Mouse (Mus musculus) spleen, adult 2 months (tissue): ENCODE results near the gene Shtn1. TPM values are rescaled to one million over a fixed set of nuclear protein-coding genes. Genes with fewer than 3 reads are reported as not detected.

Experiments used
- DNase-seq, 2 experiments: peaks; one replicate each; pipeline versions ENCODE4 v3.0.0 to v3.0.0-alpha.2; 2012 to 2021; ENCODE audit warnings: low spot score in 2 of 2, low read depth in 1 of 2
- H3K27ac ChIP-seq: fragments of 200-500 bp; 2 replicates; pipeline ENCODE4 v1.5.1; 2012; ENCODE audit warnings: low read length, inconsistent platforms; ENCODE audit not compliant: insufficient read depth
- H3K27me3 ChIP-seq: fragments of 200-500 bp; 2 replicates; pipeline ENCODE4 v1.6.1; 2012; ENCODE audit warnings: mild to moderate bottlenecking, moderate library complexity, low read length, inconsistent platforms; ENCODE audit not compliant: control insufficient read depth, insufficient read depth
- H3K36me3 ChIP-seq: fragments of 200-500 bp; 2 replicates; pipeline ENCODE4 v1.6.1; 2012; ENCODE audit warnings: mild to moderate bottlenecking, low read length, inconsistent platforms; ENCODE audit not compliant: control insufficient read depth, insufficient read depth
- H3K4me1 ChIP-seq: fragments of 200-500 bp; 2 replicates; pipeline ENCODE4 v1.6.1; 2011; ENCODE audit warnings: inconsistent platforms; ENCODE audit not compliant: control insufficient read depth, insufficient read depth, insufficient read length
- H3K4me3 ChIP-seq: fragments of 200-500 bp; 2 replicates; pipeline ENCODE4 v1.5.1; 2011; ENCODE audit warnings: mild to moderate bottlenecking, inconsistent platforms; ENCODE audit not compliant: insufficient read depth, insufficient read length; ENCODE audit errors: extremely low read depth
- CTCF ChIP-seq: fragments of 200-500 bp; IDR thresholded peaks from 2 replicates; pipeline ENCODE4 v1.5.1; 2011; ENCODE audit warnings: mild to moderate bottlenecking, inconsistent platforms; ENCODE audit not compliant: insufficient read depth, insufficient read length, insufficient replicate concordance; ENCODE audit errors: extremely low read depth
- POLR2A ChIP-seq: fragments of 200-500 bp; IDR thresholded peaks from 2 replicates; pipeline ENCODE4 v1.6.1; 2011; ENCODE audit warnings: low read depth, low read length, inconsistent platforms
- WGBS: fragments of 180-500 bp; shearing (Covaris S2); methylation state at CpG from one replicate; pipeline ENCODE4 v1.1.7; 2018; 5-methylcytosine and 5-hydroxymethylcytosine counted together
- polyA plus RNA-seq: library from polyadenylated mRNA; depleted of rRNA; stranded (reverse); fragments of >200 nt; gene quantifications from 2 replicates; pipeline ENCODE4 v1.2.3, GENCODE M21; 2012

Gene Shtn1
- polyA plus RNA-seq, 1 experiment, result 1.7 TPM

DNA sequence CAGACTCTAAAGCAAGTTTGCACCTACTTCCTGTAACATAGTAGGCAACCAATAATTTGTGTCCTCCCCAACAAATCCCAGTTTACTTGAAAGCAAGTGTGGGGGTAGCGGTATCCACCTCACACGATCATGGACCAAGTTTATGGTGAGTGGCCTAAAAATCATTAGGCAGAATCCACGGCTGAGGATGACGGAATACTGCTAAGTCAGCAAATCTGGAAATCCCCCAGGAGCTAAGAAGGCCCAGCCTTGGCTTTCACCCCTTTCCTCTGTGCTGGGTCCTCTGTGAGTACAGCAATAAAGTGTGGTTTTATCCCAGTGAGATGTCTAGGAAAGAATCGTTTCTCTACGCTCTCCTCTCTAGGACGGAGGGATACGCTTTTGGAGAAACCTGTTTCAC is 121.1 kb downstream of the Shtn1 start:
- 93% methylated on average over 8 of the region's 8 CpGs for WGBS
- H3K27me3 ChIP-seq, result no peaks in the 10 kb centered on the region
- no peak for DNase-seq
- TF ChIP-seq POLR2A (no peak), CTCF (no peak)
- no peak overlapping the region for H3K4me3 ChIP-seq
- no peaks in the 10 kb centered on the region for H3K4me1 ChIP-seq
- H3K36me3 ChIP-seq, result no peaks in the 10 kb centered on the region
- no peak overlapping the region for H3K27ac ChIP-seq

DNA sequence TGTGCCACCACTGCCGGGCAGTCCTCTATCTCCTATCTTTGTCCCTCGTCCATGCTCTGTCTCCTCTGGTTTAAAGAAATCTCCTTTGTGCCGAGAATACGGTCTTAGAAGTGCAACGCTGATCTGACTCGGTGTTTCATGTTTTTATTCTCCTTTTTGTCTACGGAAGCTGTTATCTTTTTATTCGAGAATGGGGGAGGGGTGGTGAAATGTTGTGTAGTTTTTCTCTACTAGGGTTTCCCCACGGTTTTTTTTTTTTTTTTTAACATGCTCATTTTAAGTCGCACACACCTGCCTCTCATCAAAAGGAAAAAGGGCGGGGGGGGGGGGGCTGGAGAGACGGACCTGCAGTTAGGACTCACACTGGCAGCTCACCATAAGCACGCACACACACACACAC is 123.7 kb downstream of the Shtn1 start:
- no peak overlapping the region for H3K4me3 ChIP-seq
- no peaks in the 10 kb centered on the region for H3K27me3 ChIP-seq
- no peaks in the 10 kb centered on the region for H3K4me1 ChIP-seq
- WGBS, result 75% methylated on average over 13 of the region's 13 CpGs
- H3K36me3 ChIP-seq, result no peaks in the 10 kb centered on the region
- H3K27ac ChIP-seq, result no peak overlapping the region
- no peak for DNase-seq
- TF ChIP-seq POLR2A (no peak), CTCF (no peak)

DNA sequence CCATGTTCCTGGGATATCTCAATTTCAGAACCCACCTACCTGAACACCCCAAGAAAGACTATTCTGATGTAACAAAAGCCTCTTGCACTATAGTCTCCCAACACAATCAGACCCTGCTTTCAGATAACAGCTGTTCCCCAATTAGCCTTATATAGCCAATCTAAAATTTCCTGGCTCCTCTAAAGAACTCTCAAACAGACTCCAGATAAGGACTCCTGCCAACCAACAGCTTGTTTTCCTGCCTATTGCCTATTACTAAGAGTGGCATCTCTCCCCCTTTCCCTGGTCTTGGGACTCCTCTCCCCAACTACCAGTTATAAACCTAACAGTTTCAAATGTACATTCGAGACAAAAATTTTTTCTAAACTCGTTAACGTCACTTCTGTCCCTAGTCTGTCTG is 124.4 kb downstream of the Shtn1 start:
- H3K27me3 ChIP-seq, result no peaks in the 10 kb centered on the region
- WGBS, result 85% methylated on average over 3 of the region's 3 CpGs
- no peaks in the 10 kb centered on the region for H3K36me3 ChIP-seq
- no peaks in the 10 kb centered on the region for H3K4me1 ChIP-seq
- no peak overlapping the region for H3K27ac ChIP-seq
- no peak overlapping the region for H3K4me3 ChIP-seq
- no peak for DNase-seq
- TF ChIP-seq CTCF (no peak), POLR2A (no peak)

DNA sequence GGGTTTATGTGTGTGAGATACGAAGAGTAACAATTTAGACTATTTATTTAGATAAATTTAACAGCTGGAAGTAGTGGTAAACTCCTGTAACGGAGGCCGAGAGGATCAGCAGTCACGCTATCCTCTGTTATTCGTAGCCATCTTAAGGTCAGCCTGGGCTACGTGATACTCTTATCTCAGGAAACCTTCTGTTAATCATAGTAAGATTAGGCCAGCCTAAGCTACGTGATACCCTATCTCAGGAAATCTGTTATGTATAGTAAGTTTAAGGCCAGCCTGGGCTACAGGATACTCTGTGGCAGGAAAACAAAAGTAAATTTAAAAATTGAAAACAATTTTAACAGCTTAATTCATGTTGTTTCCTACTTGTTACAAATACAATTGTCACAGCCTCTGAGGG is 129.9 kb downstream of the Shtn1 start:
- 86% methylated on average over 7 of the region's 7 CpGs for WGBS
- Histone ChIP-seq H3K4me3 (no peak overlapping the region), H3K27ac (no peak overlapping the region), H3K4me1 (peaks cover 3% of the 10 kb centered on the region; the same call in 1 of the 2 replicates), H3K27me3 (no peaks in the 10 kb centered on the region), H3K36me3 (no peaks in the 10 kb centered on the region)
- no peak for DNase-seq
- TF ChIP-seq CTCF, result no peak
- TF ChIP-seq POLR2A, result no peak

DNA sequence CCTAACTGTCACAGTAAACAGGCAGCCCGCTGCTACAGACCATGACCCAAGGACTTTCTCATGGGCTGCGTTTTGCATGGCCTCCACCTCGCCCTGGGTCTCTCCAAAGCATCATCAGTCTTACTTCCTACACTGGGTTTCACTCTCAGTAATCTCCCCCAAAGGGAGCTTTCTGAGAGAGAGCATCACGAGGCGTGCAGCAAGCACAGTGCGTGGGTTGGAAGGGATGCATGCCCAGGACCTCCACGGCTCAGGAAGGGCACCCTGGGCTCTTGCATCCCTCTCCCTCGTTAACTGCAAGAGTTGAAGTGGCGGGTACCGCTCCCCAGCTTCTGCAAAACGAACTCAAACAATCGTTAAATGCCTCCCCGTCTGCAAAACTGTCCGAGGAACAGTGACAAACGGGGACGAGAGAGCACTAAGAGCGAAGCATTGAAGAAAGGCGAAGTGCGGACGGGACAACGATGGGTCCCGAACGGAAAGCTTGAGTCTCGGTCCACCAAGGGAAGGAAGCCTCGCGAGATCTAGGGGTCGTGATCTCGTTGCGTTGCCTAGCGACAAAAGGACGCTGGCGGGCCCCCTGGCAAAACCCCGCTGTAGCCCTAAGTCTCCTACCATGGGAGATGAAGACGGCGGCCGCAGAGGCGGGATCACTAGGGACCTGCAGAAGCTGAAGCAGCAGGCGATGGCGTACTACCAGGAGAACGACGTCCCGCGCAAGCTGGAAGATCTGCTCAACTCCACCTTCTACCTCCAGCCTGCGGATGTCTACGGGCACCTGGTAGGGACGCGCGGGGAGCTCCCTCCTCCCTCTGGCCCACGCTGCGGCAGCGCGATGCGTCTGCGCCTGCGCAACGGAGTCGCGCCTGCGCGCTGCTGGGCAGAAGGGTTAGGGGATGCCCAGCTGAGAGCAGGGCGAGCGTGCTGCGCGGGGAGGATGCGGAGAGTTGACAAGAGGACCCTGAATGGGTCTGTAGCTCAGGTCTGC is 132.8 kb downstream of the Shtn1 start, which contains the start of the genes Eno4 and Hspa12a:
Gene Eno4, plus strand, starts transcription at position 585 of the 988 bp plus-strand sequence.
Gene Hspa12a, minus strand, starts transcription at position 814 of the 988 bp plus-strand sequence.
- under 1% methylated on average over 65 of the region's 65 CpGs for WGBS
- peak within 1 kb of the TSS; percentile 62 for H3K27ac ChIP-seq
- H3K27me3 ChIP-seq, result no peaks in the 10 kb centered on the region
- H3K4me1 ChIP-seq, result peaks cover 3% of the 10 kb centered on the region; the same call in 1 of the 2 replicates
- H3K36me3 ChIP-seq, result no peaks in the 10 kb centered on the region
- peak within 1 kb of the TSS; percentile 81 for H3K4me3 ChIP-seq
- TF ChIP-seq POLR2A, result peak; percentile 28
- TF ChIP-seq CTCF, result no peak
- peak; percentile 77 to 85 for DNase-seq

DNA sequence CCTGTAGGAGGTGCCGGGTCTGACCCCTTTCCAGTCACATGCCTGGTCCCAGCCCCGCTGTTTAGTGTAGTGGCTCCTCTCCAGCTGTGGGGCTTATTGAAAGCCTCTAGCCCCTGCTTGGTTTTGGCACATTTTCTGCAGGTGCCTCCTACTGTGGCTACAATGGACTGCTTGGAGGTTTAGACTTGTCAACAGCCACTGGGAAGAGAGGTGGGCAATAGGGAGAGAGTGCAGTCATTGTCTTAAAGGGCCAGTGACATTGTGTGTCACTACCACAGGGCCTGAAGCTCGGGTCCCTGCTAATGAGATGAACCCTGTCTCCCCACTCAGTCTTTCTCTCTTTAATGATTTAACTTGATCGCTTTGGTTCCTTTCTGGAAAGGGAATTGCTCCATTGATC is 142.8 kb downstream of the Shtn1 start:
- no peaks in the 10 kb centered on the region for H3K36me3 ChIP-seq
- 50% methylated on average over 4 of the region's 4 CpGs for WGBS
- TF ChIP-seq POLR2A, result no peak
- no peak for TF ChIP-seq CTCF

More for the DNA sequence above, 142.8 kb downstream of the Shtn1 start:
- DNase-seq, result no peak
- H3K27me3 ChIP-seq, result no peaks in the 10 kb centered on the region
- no peak overlapping the region for H3K27ac ChIP-seq
- no peaks in the 10 kb centered on the region for H3K4me1 ChIP-seq
- H3K4me3 ChIP-seq, result no peak overlapping the region
